Mouse (Mus musculus): ENCODE results near the gene Hist1h2bl. TPM values are rescaled to one million over a fixed set of nuclear protein-coding genes. Genes with fewer than 3 reads are reported as not detected.
"Not testable (repeated sequence)": the region's sequence is repeated elsewhere in the genome, so short reads cannot be mapped to it uniquely, and the experiment has no call there.

The Hist1h2bl gene
- polyA plus RNA-seq, 1 experiment from 2014 or later: not detected

- H3K27me3 ChIP-seq (ENCODE audit: insufficient read depth, poor library complexity, severe bottlenecking); H3K36me3 ChIP-seq; H3K9me3 ChIP-seq: not testable (repeated sequence)
- WGBS: under 1% methylated on average over 49 of the region's 56 CpGs
- peak; percentile 95 for DNase-seq (ENCODE audit: low spot score)
- Histone ChIP-seq H3K4me3 (peak within 1 kb of the TSS; percentile 59), H3K27ac (peak within 1 kb of the TSS; percentile 99), H3K4me1 (replicated peaks) (peaks cover 20% of the 10 kb centered on the region)
Observed at GRCm38 (mm10) chr13:21734906-21735767, 19.2 kb upstream of the Hist1h2bl start, which contains the start of gene Hist1h4j. Hist1h4j (plus strand) TSS chr13:21735064.

GRCm38 (mm10) chr13:21734010-21734905 is 18.3 kb upstream of the Hist1h2bl start:
- Histone ChIP-seq H3K36me3 (no peaks in the 10 kb centered on the region), H3K27me3 (ENCODE audit: insufficient read depth, poor library complexity, severe bottlenecking) (no peaks in the 10 kb centered on the region), H3K9me3 (no peaks in the 10 kb centered on the region), H3K4me1 (replicated peaks) (peaks cover 20% of the 10 kb centered on the region), H3K27ac (peak overlapping the region; percentile 99), H3K4me3 (peak overlapping the region; percentile 59)
- DNase-seq (ENCODE audit: low spot score): peak; percentile 83
- WGBS: under 1% methylated on average over 21 of the region's 21 CpGs

GRCm38 (mm10) chr13:21733466-21733865 is 17.5 kb upstream of the Hist1h2bl start:
- Histone ChIP-seq H3K4me3 (peak overlapping the region; percentile 59; the same call in 1 of the 2 replicates), H3K4me1 (replicated peaks) (peaks cover 20% of the 10 kb centered on the region), H3K27ac (peak overlapping the region; percentile 99), H3K27me3 (ENCODE audit: insufficient read depth, poor library complexity, severe bottlenecking) (no peaks in the 10 kb centered on the region), H3K9me3 (no peaks in the 10 kb centered on the region), H3K36me3 (no peaks in the 10 kb centered on the region)
- peak; percentile 53 for DNase-seq (ENCODE audit: low spot score)
- 67% methylated on average over 5 of the region's 5 CpGs for WGBS

- no peaks in the 10 kb centered on the region for H3K9me3 ChIP-seq
- H3K27me3 ChIP-seq (ENCODE audit: insufficient read depth, poor library complexity, severe bottlenecking): no peaks in the 10 kb centered on the region
- no peak overlapping the region for H3K4me3 ChIP-seq
- WGBS: 56% methylated on average over 1 of the region's 1 CpGs
- H3K36me3 ChIP-seq: no peaks in the 10 kb centered on the region
- DNase-seq (ENCODE audit: low spot score): no peak
- H3K27ac ChIP-seq: no peak overlapping the region
- peaks cover 32% of the 10 kb centered on the region for H3K4me1 ChIP-seq (replicated peaks)
Observed at GRCm38 (mm10) chr13:21729544-21729943, 13.6 kb upstream of the Hist1h2bl start.

- H3K9me3 ChIP-seq: no peaks in the 10 kb centered on the region
- H3K27ac ChIP-seq: peak overlapping the region; percentile 81
- peaks cover 21% of the 10 kb centered on the region for H3K4me1 ChIP-seq (replicated peaks)
- DNase-seq (ENCODE audit: low spot score): no peak
- no peaks in the 10 kb centered on the region for H3K27me3 ChIP-seq (ENCODE audit: insufficient read depth, poor library complexity, severe bottlenecking)
- 22% methylated on average over 11 of the region's 11 CpGs for WGBS
- no peak overlapping the region for H3K4me3 ChIP-seq
- no peaks in the 10 kb centered on the region for H3K36me3 ChIP-seq
Observed at GRCm38 (mm10) chr13:21727948-21728572, 12.1 kb upstream of the Hist1h2bl start.

DNA sequence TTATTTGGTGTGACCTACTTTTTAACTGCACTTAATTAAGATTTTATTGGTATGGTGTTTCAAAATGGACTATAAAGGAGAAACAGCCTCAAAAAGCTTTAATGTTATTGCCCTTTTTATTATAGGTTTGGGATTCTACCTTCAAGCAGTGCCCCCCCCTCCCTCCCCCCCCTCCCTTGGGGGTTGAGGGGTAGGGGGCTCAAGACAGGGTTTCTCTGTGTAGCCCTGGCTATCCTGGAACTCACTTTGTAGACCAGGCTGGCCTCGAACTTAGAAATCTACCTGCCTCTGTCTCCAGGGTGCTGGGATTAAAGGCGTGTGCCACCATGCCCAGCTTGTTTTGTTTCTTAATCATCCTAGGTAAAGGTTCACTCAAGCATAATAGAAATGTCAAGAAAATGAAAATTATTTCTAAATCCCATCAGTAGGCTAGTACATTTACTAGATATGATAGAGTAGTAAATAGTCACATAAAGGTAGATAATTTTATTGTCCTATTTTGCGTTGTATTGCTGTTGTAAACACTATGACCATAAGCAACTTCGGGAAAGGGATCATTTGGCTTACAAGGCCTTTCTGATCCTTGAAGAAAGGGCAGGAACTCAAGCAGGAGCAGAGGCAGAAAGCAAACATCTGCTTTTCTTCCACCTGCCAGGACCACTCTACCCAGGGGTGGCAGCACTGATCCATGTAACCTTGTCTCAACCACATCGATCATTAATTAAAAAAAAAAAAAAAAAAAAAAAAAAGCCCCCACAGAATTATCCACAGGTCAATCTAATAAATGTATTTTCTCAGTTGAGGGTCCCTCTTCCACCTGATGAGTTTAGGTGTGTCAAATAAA is 7.3 kb upstream of the Hist1h2bl start:
- Histone ChIP-seq H3K9me3 (no peaks in the 10 kb centered on the region), H3K36me3 (no peaks in the 10 kb centered on the region), H3K4me1 (replicated peaks) (peaks cover 52% of the 10 kb centered on the region), H3K27ac (peak overlapping the region; percentile 91), H3K4me3 (peak overlapping the region; percentile 52), H3K27me3 (ENCODE audit: insufficient read depth, poor library complexity, severe bottlenecking) (no peaks in the 10 kb centered on the region)
- 32% methylated on average over 5 of the region's 5 CpGs for WGBS
- DNase-seq (ENCODE audit: low spot score): peak; percentile 34

DNA sequence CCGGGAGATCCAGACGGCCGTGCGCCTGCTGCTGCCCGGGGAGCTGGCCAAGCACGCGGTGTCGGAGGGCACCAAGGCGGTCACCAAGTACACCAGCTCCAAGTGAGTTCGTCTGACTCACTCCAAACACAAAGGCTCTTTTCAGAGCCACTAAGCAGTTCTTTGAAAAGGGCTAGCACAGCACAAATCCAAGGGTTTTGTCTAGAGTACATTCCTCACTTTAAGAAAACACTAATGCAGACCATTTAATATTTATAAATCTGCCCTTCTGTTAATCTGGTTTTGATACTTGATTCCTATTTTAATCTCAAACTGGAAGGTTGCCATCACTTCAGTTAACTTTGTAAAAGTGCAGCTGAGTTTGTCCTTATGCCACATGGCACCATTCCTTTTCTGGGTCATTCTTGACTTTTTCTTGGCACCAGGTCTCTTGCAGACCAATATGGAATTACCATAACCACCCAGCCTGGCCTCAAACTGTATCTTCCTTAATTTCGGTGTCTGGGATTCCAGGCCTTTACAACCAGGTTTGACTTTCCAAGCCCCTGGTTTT is 6.5 kb upstream of the Hist1h2bl start:
- WGBS: 3% methylated on average over 11 of the region's 11 CpGs
- no peaks in the 10 kb centered on the region for H3K27me3 ChIP-seq (ENCODE audit: insufficient read depth, poor library complexity, severe bottlenecking)
- peak overlapping the region; percentile 52 for H3K4me3 ChIP-seq
- H3K9me3 ChIP-seq: no peaks in the 10 kb centered on the region
- H3K27ac ChIP-seq: peak overlapping the region; percentile 91
- no peaks in the 10 kb centered on the region for H3K36me3 ChIP-seq
- DNase-seq (ENCODE audit: low spot score): peak; percentile 35
- peaks cover 48% of the 10 kb centered on the region for H3K4me1 ChIP-seq (replicated peaks)

DNA sequence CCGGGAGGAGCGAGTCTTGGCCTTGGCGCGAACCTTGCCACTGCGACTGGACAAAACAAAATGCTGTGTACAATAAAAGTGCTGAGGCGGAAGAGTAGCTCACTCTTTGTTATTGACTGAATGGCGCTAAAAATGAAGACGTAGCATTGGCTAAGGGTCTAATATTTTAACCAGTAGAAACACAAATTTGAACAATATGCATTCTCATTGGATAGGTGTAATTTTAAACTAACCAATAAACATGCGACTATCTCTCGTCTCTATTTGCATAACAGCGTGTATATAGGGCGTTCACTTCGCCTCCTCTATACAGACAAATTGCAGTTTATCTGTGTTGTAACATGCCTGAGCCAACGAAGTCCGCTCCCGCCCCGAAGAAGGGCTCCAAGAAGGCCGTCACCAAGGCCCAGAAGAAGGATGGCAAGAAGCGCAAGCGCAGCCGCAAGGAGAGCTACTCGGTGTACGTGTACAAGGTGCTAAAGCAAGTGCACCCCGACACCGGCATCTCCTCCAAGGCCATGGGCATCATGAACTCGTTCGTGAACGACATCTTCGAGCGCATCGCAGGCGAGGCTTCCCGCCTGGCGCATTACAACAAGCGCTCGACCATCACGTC is 5.9 kb upstream of the Hist1h2bl start, which contains the start of gene Hist1h2bm:
Gene Hist1h2bm (plus strand): TSS at position 288 of the 616 bp plus-strand sequence.
- DNase-seq (ENCODE audit: low spot score): peak; percentile 81
- Histone ChIP-seq H3K4me1 (replicated peaks) (peaks cover 45% of the 10 kb centered on the region), H3K27ac (peak within 1 kb of the TSS; percentile 96), H3K4me3 (peak within 1 kb of the TSS; percentile 52)
- H3K9me3 ChIP-seq; H3K36me3 ChIP-seq; H3K27me3 ChIP-seq (ENCODE audit: insufficient read depth, poor library complexity, severe bottlenecking): not testable (repeated sequence)
- under 1% methylated on average over 37 of the region's 37 CpGs for WGBS

DNA sequence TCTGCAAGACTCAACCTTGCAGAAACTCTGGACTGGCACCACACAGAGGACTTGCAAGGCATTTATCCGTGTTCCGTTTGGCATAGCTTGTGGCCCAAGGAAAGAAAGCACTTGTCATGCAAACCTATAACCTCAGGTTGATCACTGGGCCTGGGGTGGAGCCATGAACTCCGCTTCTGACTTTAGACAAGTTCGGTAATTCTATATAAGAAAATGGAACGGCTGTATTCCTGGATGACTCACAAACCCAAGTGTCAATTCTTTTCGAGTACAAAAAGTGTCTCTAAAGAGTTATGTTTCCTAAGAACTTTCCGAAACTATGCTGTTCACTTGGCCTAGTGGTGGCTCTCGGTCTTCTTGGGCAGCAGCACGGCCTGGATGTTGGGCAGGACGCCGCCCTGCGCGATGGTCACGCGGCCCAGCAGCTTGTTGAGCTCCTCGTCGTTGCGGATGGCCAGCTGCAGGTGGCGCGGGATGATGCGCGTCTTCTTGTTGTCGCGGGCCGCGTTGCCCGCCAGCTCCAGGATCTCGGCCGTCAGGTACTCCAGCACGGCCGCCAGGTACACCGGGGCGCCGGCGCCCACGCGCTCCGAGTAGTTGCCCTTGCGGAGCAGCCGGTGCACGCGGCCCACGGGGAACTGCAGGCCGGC is 5.3 kb upstream of the Hist1h2bl start:
- not testable (repeated sequence) for H3K27me3 ChIP-seq (ENCODE audit: insufficient read depth, poor library complexity, severe bottlenecking); H3K9me3 ChIP-seq; H3K36me3 ChIP-seq
- Histone ChIP-seq H3K4me1 (replicated peaks) (peaks cover 45% of the 10 kb centered on the region), H3K27ac (peak overlapping the region; percentile 96), H3K4me3 (peak overlapping the region; percentile 52)
- 2% methylated on average over 25 of the region's 44 CpGs for WGBS
- peak; percentile 15 for DNase-seq (ENCODE audit: low spot score)

DNA sequence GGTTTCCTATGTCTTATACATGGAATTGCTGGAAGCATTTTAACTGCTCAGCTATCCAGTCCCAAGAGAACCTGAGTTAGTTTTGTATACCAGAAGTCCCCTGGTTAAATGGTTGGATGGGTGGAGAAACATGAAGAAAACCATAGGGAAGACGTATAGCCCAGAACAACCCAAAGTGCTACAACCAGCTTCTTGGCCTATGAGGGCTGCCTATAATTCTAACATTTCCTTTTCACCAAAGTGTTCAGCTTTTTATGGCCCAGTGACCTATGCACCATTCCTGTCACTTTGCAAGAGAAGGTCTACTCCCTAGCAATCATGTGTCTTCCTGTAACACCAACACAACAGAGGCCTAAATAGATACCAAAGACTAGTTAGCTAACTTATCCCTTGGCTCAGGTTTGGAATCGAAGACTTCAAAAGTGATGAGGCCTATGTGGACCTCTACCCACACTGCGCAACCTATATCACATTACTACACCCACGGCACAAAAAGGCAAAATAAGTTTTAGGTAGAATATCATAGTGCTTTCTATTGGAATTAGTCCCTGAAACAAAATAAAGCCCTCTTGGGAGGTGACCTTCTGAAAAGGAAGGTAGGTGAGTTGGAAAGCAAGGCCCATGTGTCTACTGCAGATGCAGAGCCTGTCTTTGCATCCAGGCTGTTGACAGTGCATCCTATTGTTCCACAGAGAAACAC is 2.6 kb upstream of the Hist1h2bl start:
- no peaks in the 10 kb centered on the region for H3K27me3 ChIP-seq (ENCODE audit: insufficient read depth, poor library complexity, severe bottlenecking)
- H3K4me1 ChIP-seq (replicated peaks): peaks cover 54% of the 10 kb centered on the region
- WGBS: 62% methylated on average over 4 of the region's 4 CpGs
- H3K36me3 ChIP-seq: no peaks in the 10 kb centered on the region
- peak overlapping the region; percentile 58 for H3K4me3 ChIP-seq
- H3K9me3 ChIP-seq: no peaks in the 10 kb centered on the region
- DNase-seq (ENCODE audit: low spot score): peak; percentile 25
- peak overlapping the region; percentile 96 for H3K27ac ChIP-seq
